Mouse (Mus musculus): ENCODE results near the gene Llgl2. TPM values are rescaled to one million over a fixed set of nuclear protein-coding genes. Genes with fewer than 3 reads are reported as not detected.

Llgl2 gene
- polyA plus RNA-seq, 1 experiment from 2014 or later: 41.1 TPM

DNA sequence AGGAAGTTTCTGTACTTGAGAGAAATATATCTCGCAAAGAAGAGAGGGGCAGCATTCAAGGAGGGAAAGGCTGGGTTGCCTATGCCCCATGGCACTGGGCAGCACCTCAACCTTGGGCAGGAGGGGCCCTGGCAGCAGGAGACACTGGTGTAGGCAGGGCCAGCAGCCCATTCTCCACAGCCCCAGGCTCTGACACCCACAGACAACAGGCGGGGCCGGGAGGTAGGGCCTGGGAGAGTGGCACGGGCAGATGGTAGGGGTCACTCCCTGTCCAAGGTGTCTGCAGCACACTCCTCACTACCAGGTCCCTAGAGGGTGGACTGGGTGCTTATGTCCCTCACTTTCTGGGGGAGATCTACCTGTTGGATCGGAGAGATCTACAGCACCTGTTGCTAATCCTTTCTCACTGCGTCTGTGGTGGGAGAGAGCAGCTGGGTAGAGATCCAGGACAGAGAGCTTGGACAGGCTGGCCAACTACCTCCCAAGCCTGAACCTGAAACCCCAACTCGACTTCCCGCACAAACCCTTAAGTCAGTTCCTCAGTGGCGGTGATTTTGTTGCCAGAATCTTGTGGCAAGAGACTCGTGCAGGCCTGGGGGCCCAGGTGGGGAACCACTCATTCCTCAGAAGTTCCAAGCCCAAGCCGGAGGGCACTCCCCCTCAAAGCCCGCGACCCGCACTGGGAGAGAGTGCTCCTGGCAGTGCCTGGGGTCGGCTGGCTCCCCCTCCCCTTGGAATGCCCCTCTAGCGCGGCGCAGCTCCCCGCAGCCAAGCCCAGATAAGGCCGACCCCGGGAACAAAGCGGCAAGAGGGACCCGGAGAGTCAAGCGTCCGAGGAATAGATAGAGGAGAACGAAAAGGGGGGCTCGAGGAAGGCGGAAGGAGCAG, 11.1 kb upstream of the Llgl2 start:
- H3K4me1 ChIP-seq (ENCODE audit: control insufficient read depth, insufficient read depth, low read length): peaks cover 50% of the 10 kb centered on the region
- H3K27me3 ChIP-seq (ENCODE audit: control insufficient read depth, insufficient read depth, low read length): no peaks in the 10 kb centered on the region
- peak overlapping the region; percentile 74; the same call in 1 of the 2 replicates for H3K27ac ChIP-seq (ENCODE audit: low read length)
- H3K36me3 ChIP-seq (ENCODE audit: control insufficient read depth, insufficient read depth, low read length): 0 out of 2 replicates have a peak, but pooled peaks cover 5% of the 10 kb centered on the region
- no peak for ATAC-seq (ENCODE audit: insufficient number of reproducible peaks, insufficient read depth, low FRiP score, low read depth)
- peak overlapping the region; percentile 92 for H3K4me3 ChIP-seq (ENCODE audit: low read depth, low read length)
- peak overlapping the region; percentile 66 for H3K9ac ChIP-seq (replicated peaks; ENCODE audit: low read depth, low read length)
- WGBS: 2% methylated on average over 28 of the region's 28 CpGs
- no peaks in the 10 kb centered on the region for H3K9me3 ChIP-seq (ENCODE audit: control insufficient read depth, low read depth, low read length)
- peak overlapping the region; percentile 94 for H3K4me2 ChIP-seq (replicated peaks; ENCODE audit: low read depth, low read length)

DNA sequence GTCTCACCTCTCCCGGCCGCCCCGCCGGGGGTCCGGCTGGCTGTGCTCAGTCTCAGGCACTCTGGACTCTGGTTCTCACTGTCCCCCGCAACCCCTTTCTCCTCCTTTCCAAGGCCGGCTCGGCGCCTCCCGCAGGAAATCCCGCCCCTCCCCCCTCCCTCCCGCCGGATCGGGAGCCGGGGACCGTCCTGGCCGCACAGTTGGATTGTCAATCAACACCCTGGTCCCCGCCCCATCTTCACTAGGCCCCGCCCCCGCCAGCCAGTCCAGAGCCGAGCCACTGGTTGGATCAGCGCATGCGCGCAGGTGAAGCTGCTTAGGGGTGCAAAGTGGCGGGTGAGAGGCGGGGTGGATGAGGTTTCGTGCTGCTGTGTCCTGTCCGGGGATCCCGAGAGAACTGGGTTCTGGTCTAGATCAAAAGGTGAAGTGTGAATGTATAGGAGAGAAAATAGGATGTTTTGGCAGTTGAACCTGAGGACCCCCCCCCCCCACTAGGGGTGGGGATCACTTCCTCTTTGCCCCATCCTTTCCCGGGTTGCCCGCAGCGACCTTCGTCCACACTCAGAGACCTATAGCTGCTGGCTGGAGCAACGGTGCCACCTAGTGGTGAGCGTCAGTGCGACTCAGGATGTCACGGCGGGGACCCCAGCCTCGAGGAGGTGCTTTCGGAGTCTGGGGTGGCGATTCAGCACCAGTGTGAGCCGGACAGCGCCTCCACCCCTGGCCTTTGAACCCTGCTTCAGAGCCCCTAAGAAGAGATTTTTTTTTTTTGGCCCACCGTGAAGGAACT, 10.1 kb upstream of the Llgl2 start, which contains the start of gene Caskin2:
Gene Caskin2, minus strand, starts transcription at position 133 of the 790 bp plus-strand sequence.
- ATAC-seq (ENCODE audit: insufficient number of reproducible peaks, insufficient read depth, low FRiP score, low read depth): peak; percentile 90
- H3K9me3 ChIP-seq (ENCODE audit: control insufficient read depth, low read depth, low read length): no peaks in the 10 kb centered on the region
- H3K4me3 ChIP-seq (ENCODE audit: low read depth, low read length): peak within 1 kb of the TSS; percentile 92
- peak within 1 kb of the TSS; percentile 66 for H3K9ac ChIP-seq (replicated peaks; ENCODE audit: low read depth, low read length)
- peak within 1 kb of the TSS; percentile 74; the same call in 1 of the 2 replicates for H3K27ac ChIP-seq (ENCODE audit: low read length)
- peaks cover 10% of the 10 kb centered on the region; the same call in 1 of the 2 replicates for H3K36me3 ChIP-seq (ENCODE audit: control insufficient read depth, insufficient read depth, low read length)
- H3K4me1 ChIP-seq (ENCODE audit: control insufficient read depth, insufficient read depth, low read length): peaks cover 44% of the 10 kb centered on the region
- under 1% methylated on average over 43 of the region's 44 CpGs for WGBS
- H3K4me2 ChIP-seq (replicated peaks; ENCODE audit: low read depth, low read length): peak within 1 kb of the TSS; percentile 94
- no peaks in the 10 kb centered on the region for H3K27me3 ChIP-seq (ENCODE audit: control insufficient read depth, insufficient read depth, low read length)

DNA sequence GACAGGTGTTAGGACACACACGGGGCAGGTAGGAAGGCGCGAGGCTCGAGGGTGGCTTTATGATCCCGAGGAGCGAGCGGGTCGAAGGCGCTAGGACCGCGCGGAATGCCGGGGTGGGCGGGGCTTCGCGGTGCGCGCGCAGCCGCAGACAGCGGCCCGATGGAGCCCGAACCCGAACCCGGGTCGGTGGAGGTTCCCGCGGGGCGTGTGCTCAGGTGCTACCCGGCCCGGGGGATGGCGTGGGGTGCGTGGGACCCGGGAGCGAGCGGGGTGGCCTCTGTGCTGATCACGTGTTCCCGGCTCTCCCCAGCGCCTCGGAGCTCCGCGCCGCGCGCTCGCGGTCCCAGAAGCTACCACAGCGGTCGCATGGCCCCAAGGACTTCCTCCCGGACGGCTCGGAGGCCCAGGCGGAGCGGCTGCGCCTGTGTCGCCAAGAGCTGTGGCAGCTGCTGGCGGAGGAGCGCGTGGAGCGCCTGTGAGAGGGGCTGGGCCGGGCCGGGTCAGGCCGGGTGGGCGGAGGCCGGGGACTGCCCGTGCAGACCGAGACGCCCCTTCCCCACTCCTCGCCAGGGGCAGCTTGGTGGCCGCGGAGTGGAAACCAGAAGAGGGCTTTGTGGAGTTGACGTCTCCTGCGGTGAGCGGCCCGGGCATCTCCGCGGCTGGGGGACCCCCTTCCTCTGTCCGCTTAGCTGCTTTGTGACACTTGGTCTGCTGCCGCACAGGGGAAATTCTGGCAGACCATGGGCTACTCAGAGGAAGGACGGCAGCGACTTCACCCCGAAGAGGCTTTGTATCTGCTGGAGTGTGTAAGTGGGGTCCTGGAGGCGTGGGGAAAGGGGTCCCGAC, 9.0 kb upstream of the Llgl2 start, which contains the start of gene Tsen54:
Gene Tsen54, plus strand, starts transcription at position 120 of the 846 bp plus-strand sequence.
- Histone ChIP-seq H3K4me1 (ENCODE audit: control insufficient read depth, insufficient read depth, low read length) (peaks cover 32% of the 10 kb centered on the region), H3K4me3 (ENCODE audit: low read depth, low read length) (peak within 1 kb of the TSS; percentile 92), H3K27ac (ENCODE audit: low read length) (peak within 1 kb of the TSS; percentile 67), H3K9me3 (ENCODE audit: control insufficient read depth, low read depth, low read length) (no peaks in the 10 kb centered on the region), H3K27me3 (ENCODE audit: control insufficient read depth, insufficient read depth, low read length) (no peaks in the 10 kb centered on the region), H3K4me2 (replicated peaks; ENCODE audit: low read depth, low read length) (peak within 1 kb of the TSS; percentile 94), H3K9ac (replicated peaks; ENCODE audit: low read depth, low read length) (peak within 1 kb of the TSS; percentile 73), H3K36me3 (ENCODE audit: control insufficient read depth, insufficient read depth, low read length) (peaks cover 13% of the 10 kb centered on the region)
- peak; percentile 60 for ATAC-seq (ENCODE audit: insufficient number of reproducible peaks, insufficient read depth, low FRiP score, low read depth)
- WGBS: under 1% methylated on average over 84 of the region's 84 CpGs

DNA sequence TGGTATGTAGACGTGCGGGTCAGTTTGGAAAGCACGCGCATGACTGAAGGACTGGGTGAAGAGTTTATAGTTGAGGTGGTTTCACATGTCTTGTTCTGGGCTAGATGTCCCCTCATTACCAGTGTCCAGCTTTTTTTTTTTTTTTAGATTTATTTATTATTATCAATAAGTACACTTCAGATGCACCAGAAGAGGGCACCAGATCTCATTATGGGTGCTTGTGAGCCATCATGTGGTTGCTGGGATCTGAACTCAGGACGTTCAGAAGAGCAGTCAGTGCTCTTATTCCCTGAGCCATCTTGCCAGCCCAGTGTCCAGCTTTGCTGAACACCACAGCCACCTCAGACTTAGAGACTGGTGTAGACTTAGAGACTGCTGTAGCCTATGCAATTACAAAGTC, 6.5 kb upstream of the Llgl2 start:
- WGBS: 87% methylated on average over 5 of the region's 5 CpGs
- Histone ChIP-seq H3K9ac (replicated peaks; ENCODE audit: low read depth, low read length) (no peak overlapping the region), H3K27ac (ENCODE audit: low read length) (no peak overlapping the region), H3K9me3 (ENCODE audit: control insufficient read depth, low read depth, low read length) (no peaks in the 10 kb centered on the region), H3K4me2 (replicated peaks; ENCODE audit: low read depth, low read length) (no peak overlapping the region), H3K27me3 (ENCODE audit: control insufficient read depth, insufficient read depth, low read length) (no peaks in the 10 kb centered on the region), H3K4me1 (ENCODE audit: control insufficient read depth, insufficient read depth, low read length) (peaks cover 10% of the 10 kb centered on the region), H3K4me3 (ENCODE audit: low read depth, low read length) (no peak overlapping the region), H3K36me3 (ENCODE audit: control insufficient read depth, insufficient read depth, low read length) (peaks cover 24% of the 10 kb centered on the region)
- ATAC-seq (ENCODE audit: insufficient number of reproducible peaks, insufficient read depth, low FRiP score, low read depth): no peak

DNA sequence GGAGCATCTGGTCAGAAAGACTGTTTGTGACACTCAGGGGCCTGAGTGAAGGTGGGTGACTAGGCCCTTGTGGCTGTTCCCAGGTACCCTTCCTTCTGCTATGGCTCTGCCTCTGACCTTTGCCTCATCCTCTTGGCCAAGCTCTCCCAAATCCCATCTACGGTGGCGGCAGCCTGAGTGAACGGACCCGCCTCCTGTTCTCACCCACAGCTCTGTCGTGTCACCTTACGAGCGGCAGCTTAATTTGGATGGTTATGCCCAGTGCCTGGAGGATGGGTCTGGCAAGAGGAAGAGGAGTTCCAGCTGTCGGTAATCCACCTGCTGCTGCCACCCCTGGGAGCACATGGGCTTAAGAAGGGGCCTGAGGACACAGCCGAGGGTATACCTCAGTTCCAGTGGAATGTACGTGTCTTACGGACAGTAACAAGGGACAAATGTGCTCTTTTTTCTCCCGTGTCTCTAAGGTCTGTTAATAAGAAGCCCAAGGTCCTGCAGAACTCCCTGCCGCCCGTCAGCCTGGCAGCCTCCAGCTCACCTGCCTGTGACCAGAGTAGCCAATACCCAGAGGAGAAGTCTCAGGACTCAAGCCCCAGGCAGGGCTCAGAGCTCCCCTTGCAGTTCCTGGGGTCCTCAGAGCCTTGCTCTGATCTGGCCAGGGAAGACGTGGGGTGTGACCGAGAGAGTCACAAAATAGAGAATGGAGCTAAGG, 3.8 kb upstream of the Llgl2 start:
- H3K36me3 ChIP-seq (ENCODE audit: control insufficient read depth, insufficient read depth, low read length): peaks cover 24% of the 10 kb centered on the region
- 87% methylated on average over 16 of the region's 16 CpGs for WGBS
- no peak for ATAC-seq (ENCODE audit: insufficient number of reproducible peaks, insufficient read depth, low FRiP score, low read depth)
- H3K4me1 ChIP-seq (ENCODE audit: control insufficient read depth, insufficient read depth, low read length): peaks cover 11% of the 10 kb centered on the region
- no peaks in the 10 kb centered on the region for H3K9me3 ChIP-seq (ENCODE audit: control insufficient read depth, low read depth, low read length)
- no peak overlapping the region for H3K27ac ChIP-seq (ENCODE audit: low read length)
- no peak overlapping the region for H3K4me3 ChIP-seq (ENCODE audit: low read depth, low read length)
- no peaks in the 10 kb centered on the region for H3K27me3 ChIP-seq (ENCODE audit: control insufficient read depth, insufficient read depth, low read length)
- no peak overlapping the region for H3K4me2 ChIP-seq (replicated peaks; ENCODE audit: low read depth, low read length)
- H3K9ac ChIP-seq (replicated peaks; ENCODE audit: low read depth, low read length): no peak overlapping the region

DNA sequence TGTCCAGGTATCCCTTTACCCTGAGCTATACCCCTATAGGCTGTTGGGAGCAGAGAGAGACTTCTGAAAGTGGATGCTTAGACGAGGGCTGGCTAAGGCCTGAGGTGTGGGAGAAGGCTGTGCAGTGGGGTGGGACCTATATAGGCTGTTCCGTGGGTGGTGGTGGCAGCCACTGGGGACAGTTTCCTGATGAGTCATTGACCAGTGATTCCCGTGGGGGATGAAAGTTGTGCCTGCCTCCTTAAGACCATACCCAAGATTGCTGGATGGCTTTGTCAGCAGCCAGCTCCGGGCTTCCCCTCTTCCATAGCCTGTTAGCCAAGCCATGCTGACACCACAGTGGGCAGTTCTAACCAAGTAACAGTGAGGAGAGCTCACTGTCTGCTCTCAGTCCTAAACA, 2.8 kb upstream of the Llgl2 start:
- ATAC-seq (ENCODE audit: insufficient number of reproducible peaks, insufficient read depth, low FRiP score, low read depth): no peak
- H3K4me3 ChIP-seq (ENCODE audit: low read depth, low read length): no peak overlapping the region
- peaks cover 24% of the 10 kb centered on the region for H3K36me3 ChIP-seq (ENCODE audit: control insufficient read depth, insufficient read depth, low read length)
- no peak overlapping the region for H3K9ac ChIP-seq (replicated peaks; ENCODE audit: low read depth, low read length)
- H3K4me1 ChIP-seq (ENCODE audit: control insufficient read depth, insufficient read depth, low read length): peaks cover 4% of the 10 kb centered on the region
- H3K27me3 ChIP-seq (ENCODE audit: control insufficient read depth, insufficient read depth, low read length): no peaks in the 10 kb centered on the region
- 81% methylated on average over 4 of the region's 4 CpGs for WGBS
- H3K4me2 ChIP-seq (replicated peaks; ENCODE audit: low read depth, low read length): no peak overlapping the region
- H3K9me3 ChIP-seq (ENCODE audit: control insufficient read depth, low read depth, low read length): no peaks in the 10 kb centered on the region
- no peak overlapping the region for H3K27ac ChIP-seq (ENCODE audit: low read length)

DNA sequence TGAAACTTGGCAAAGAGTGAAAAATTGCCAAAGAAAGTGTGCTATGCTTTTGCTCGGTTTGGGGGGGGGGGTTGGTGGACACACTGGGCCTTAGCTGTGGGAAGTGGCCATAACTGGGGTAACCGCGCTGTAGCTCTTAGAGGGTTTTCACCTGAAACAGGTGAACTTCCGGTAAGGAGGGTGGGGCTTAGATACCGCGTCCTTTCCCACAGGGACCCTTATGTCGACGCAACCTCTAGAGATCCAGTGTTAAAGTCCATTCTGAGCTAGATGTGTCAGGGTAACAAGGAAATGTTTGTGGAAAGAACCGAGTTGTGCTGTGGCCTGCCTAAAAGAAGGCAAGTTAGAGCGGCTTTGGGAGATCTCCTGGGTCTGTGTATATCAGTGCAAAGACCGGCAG, 964 bp downstream of the Llgl2 start:
- no peak for ATAC-seq (ENCODE audit: insufficient number of reproducible peaks, insufficient read depth, low FRiP score, low read depth)
- Histone ChIP-seq H3K9ac (replicated peaks; ENCODE audit: low read depth, low read length) (peak overlapping the region; percentile 51; the same call in 1 of the 2 replicates), H3K27ac (ENCODE audit: low read length) (peak overlapping the region; percentile 61), H3K36me3 (ENCODE audit: control insufficient read depth, insufficient read depth, low read length) (peaks cover 16% of the 10 kb centered on the region), H3K4me2 (replicated peaks; ENCODE audit: low read depth, low read length) (peak overlapping the region; percentile 91), H3K27me3 (ENCODE audit: control insufficient read depth, insufficient read depth, low read length) (no peaks in the 10 kb centered on the region), H3K9me3 (ENCODE audit: control insufficient read depth, low read depth, low read length) (no peaks in the 10 kb centered on the region), H3K4me1 (ENCODE audit: control insufficient read depth, insufficient read depth, low read length) (peaks cover 12% of the 10 kb centered on the region), H3K4me3 (ENCODE audit: low read depth, low read length) (peak overlapping the region; percentile 51)
- 15% methylated on average over 11 of the region's 11 CpGs for WGBS
